9 mouse cellular contexts compared by ENCODE assay signal in the genomic region with DNA sequence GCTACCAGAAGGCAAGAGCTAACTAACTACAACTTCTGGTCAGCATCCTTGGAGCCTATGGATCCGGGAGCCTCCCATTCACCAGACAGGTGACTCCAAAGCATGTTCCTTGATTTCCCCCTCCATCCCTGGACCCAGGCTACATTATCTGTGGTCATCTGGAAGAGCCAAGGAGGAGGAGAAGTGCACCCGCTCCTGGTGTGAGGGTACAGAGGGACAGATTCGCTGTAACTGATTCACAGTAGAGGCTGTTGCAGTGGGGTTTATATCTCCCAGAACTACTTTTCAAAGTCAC. TPM values are rescaled to one million over a fixed set of nuclear protein-coding genes. Genes with fewer than 3 reads are reported as not detected.
DNase-seq lines count a peak whose midpoint lies in the region; ATAC-seq and TF ChIP-seq lines count a peak whose summit lies in the region.
"Had no signal": no experiment of that assay in that cellular context is flagged by ENCODE, and none has a peak within 500 bp of the region (broad histone marks: within the 10 kb centered on the region; RNA-seq: fewer than 3 reads in every experiment).

No protein-coding gene starts in this region.

- 2% methylated on average over 3 of the region's 3 CpGs for WGBS in heart, embryonic 10.5 days
- 0% methylated on average over 3 of the region's 3 CpGs for WGBS in forebrain, embryonic 16.5 days
- WGBS in lung, postnatal 0 days = 0% methylated on average over 3 of the region's 3 CpGs

- H3K27me3 ChIP-seq in heart, embryonic 10.5 days (ENCODE audit: insufficient read depth, poor library complexity, severe bottlenecking) = 0 out of 2 replicates have a peak, but pooled peaks cover 6% of the 10 kb centered on the region
- peaks cover 22% of the 10 kb centered on the region for H3K27me3 ChIP-seq in E14TG2a.4 (ENCODE audit: insufficient read depth, low read length)
- no peaks in the 10 kb centered on the region for H3K27me3 ChIP-seq in forebrain, embryonic 16.5 days (replicated peaks; ENCODE audit: control insufficient read depth, insufficient read depth, low read length)
- H3K27me3 ChIP-seq in lung, postnatal 0 days (replicated peaks; ENCODE audit: insufficient read depth, low read length) = no peaks in the 10 kb centered on the region

- TF ChIP-seq CTCF in E14TG2a.4 (conservative IDR thresholded peaks at IDR 0.05; ENCODE audit: low read length) = no peak
- TF ChIP-seq CTCF in lung, postnatal 0 days (IDR thresholded peaks at IDR 0.05) = no peak

- no peak for DNase-seq in heart, embryonic 10.5 days (ENCODE audit: low spot score)
- no peak for DNase-seq in heart, adult 9 months (ENCODE audit: low spot score in 2 of 2)
- no peak for DNase-seq in lung, postnatal 0 days (ENCODE audit: low spot score)
- DNase-seq in layer of hippocampus, postnatal 10 days (ENCODE audit: low spot score in 2 of 2) = no peak
- no peak for DNase-seq in cerebellum, postnatal 36 days
- DNase-seq in layer of hippocampus, adult 9-11 months = no peak

- peak overlapping the region; percentile 84 for H3K4me3 ChIP-seq in heart, embryonic 10.5 days
- H3K4me3 ChIP-seq in E14TG2a.4 (replicated peaks; ENCODE audit: low read length) = peak overlapping the region; percentile 95
- H3K4me3 ChIP-seq in forebrain, embryonic 16.5 days (replicated peaks; ENCODE audit: low read length) = peak overlapping the region; percentile 99
- peak overlapping the region; percentile 90 for H3K4me3 ChIP-seq in lung, postnatal 0 days (ENCODE audit: low read depth, low read length)

- peaks cover 10% of the 10 kb centered on the region for H3K36me3 ChIP-seq in heart, embryonic 10.5 days
- peaks cover 16% of the 10 kb centered on the region for H3K36me3 ChIP-seq in E14TG2a.4 (ENCODE audit: insufficient read depth, low read length)
- peaks cover 2% of the 10 kb centered on the region; the same call in 1 of the 2 replicates for H3K36me3 ChIP-seq in forebrain, embryonic 16.5 days (ENCODE audit: control insufficient read depth, insufficient read depth)
- H3K36me3 ChIP-seq in lung, postnatal 0 days (ENCODE audit: insufficient read depth, low read length) = no peaks in the 10 kb centered on the region

- ATAC-seq in forebrain, embryonic 16.5 days = peak; percentile 3
- ATAC-seq in lung, postnatal 0 days = peak; percentile 2; the same call in 1 of the 2 replicates

- H3K9ac ChIP-seq in forebrain, embryonic 16.5 days (replicated peaks; ENCODE audit: low read depth, low read length) = peak overlapping the region; percentile 99
- H3K9ac ChIP-seq in lung, postnatal 0 days (replicated peaks; ENCODE audit: low read depth) = peak overlapping the region; percentile 93

- H3K9me3 ChIP-seq in heart, embryonic 10.5 days = no peaks in the 10 kb centered on the region
- no peaks in the 10 kb centered on the region for H3K9me3 ChIP-seq in E14TG2a.4 (ENCODE audit: low read length)
- no peaks in the 10 kb centered on the region for H3K9me3 ChIP-seq in forebrain, embryonic 16.5 days (ENCODE audit: control insufficient read depth, low read length)
- H3K9me3 ChIP-seq in lung, postnatal 0 days (ENCODE audit: low read length) = no peaks in the 10 kb centered on the region

- H3K4me2 ChIP-seq in forebrain, embryonic 16.5 days (ENCODE audit: low read length) = peak overlapping the region; percentile 98
- peak overlapping the region; percentile 76 for H3K4me2 ChIP-seq in lung, postnatal 0 days (replicated peaks; ENCODE audit: low read depth, low read length)

- peak overlapping the region; percentile 96 for H3K27ac ChIP-seq in heart, embryonic 10.5 days
- H3K27ac ChIP-seq in forebrain, embryonic 16.5 days (ENCODE audit: low read length) = peak overlapping the region; percentile 89
- peak overlapping the region; percentile 91 for H3K27ac ChIP-seq in lung, postnatal 0 days (ENCODE audit: low read length)

- H3K4me1 ChIP-seq in heart, embryonic 10.5 days = peaks cover 17% of the 10 kb centered on the region
- peaks cover 25% of the 10 kb centered on the region for H3K4me1 ChIP-seq in E14TG2a.4 (replicated peaks; ENCODE audit: low read depth, low read length)
- peaks cover 23% of the 10 kb centered on the region for H3K4me1 ChIP-seq in forebrain, embryonic 16.5 days (replicated peaks; ENCODE audit: control insufficient read depth, insufficient read depth, low read length)
- peaks cover 7% of the 10 kb centered on the region; the same call in 1 of the 2 replicates for H3K4me1 ChIP-seq in lung, postnatal 0 days (ENCODE audit: insufficient read depth, low read depth, low read length)

- no peak for TF ChIP-seq EP300 in lung, postnatal 0 days (IDR thresholded peaks at IDR 0.05)

RNA-seq across cellular contexts. Expression of a gene that starts 0.6 kb away (rescaled TPM):
- polyA plus RNA-seq in heart, embryonic 10.5 days (2016; fragmentation: Nextera tagmentation; extraction: Ambion mirVana) = not detected in 2 replicates
- 0.27 TPM in 1 of 2 replicates, not detected in the other for polyA plus RNA-seq in forebrain, embryonic 16.5 days (2015; fragmentation: Nextera tagmentation; extraction: Ambion mirVana)
- not detected in 2 replicates for polyA plus RNA-seq in lung, postnatal 0 days (2015; fragmentation: Nextera tagmentation; extraction: Ambion mirVana)
- not detected for total RNA-seq in layer of hippocampus, postnatal 10 days (2021)
- total RNA-seq: gastrocnemius, postnatal 10 days had no signal

RNA-seq across cellular contexts. Expression of a gene that starts 1.0 kb away (rescaled TPM):
- 8.6 and 10.1 TPM in 2 replicates for polyA plus RNA-seq in heart, embryonic 10.5 days (2016; fragmentation: Nextera tagmentation; extraction: Ambion mirVana)
- 18.1 and 18.7 TPM in 2 replicates for polyA plus RNA-seq in forebrain, embryonic 16.5 days (2015; fragmentation: Nextera tagmentation; extraction: Ambion mirVana)
- 15.0 and 17.1 TPM in 2 replicates for polyA plus RNA-seq in lung, postnatal 0 days (2015; fragmentation: Nextera tagmentation; extraction: Ambion mirVana)
- total RNA-seq in layer of hippocampus, postnatal 10 days (2021) = 10 to 100 TPM; 10.6 to 10.7 TPM

RNA-seq across cellular contexts. Expression of a gene that starts 12.9 kb away (rescaled TPM):
- polyA plus RNA-seq in heart, embryonic 10.5 days (2016; fragmentation: Nextera tagmentation; extraction: Ambion mirVana) = 5.0 and 7.4 TPM in 2 replicates
- polyA plus RNA-seq in forebrain, embryonic 16.5 days (2015; fragmentation: Nextera tagmentation; extraction: Ambion mirVana) = 27.8 and 28.2 TPM in 2 replicates
- 12.8 and 13.5 TPM in 2 replicates for polyA plus RNA-seq in lung, postnatal 0 days (2015; fragmentation: Nextera tagmentation; extraction: Ambion mirVana)
- total RNA-seq in layer of hippocampus, postnatal 10 days (2021) = 10 to 100 TPM; 49.8 to 51.9 TPM

RNA-seq across cellular contexts. Expression of a gene that starts 15.6 kb away (rescaled TPM):
- 0.67 and 1.1 TPM in 2 replicates for polyA plus RNA-seq in heart, embryonic 10.5 days (2016; fragmentation: Nextera tagmentation; extraction: Ambion mirVana)
- polyA plus RNA-seq in forebrain, embryonic 16.5 days (2015; fragmentation: Nextera tagmentation; extraction: Ambion mirVana) = 0.47 and 0.67 TPM in 2 replicates
- 53.1 and 60.9 TPM in 2 replicates for polyA plus RNA-seq in lung, postnatal 0 days (2015; fragmentation: Nextera tagmentation; extraction: Ambion mirVana)
- total RNA-seq in layer of hippocampus, postnatal 10 days (2021) = under 1 TPM; 0.91 to 0.98 TPM

RNA-seq across cellular contexts. Expression of a gene that starts 54.7 kb away (rescaled TPM):
- polyA plus RNA-seq in heart, embryonic 10.5 days (2016; fragmentation: Nextera tagmentation; extraction: Ambion mirVana) = not detected in 2 replicates
- polyA plus RNA-seq in forebrain, embryonic 16.5 days (2015; fragmentation: Nextera tagmentation; extraction: Ambion mirVana) = not detected in 2 replicates
- polyA plus RNA-seq in lung, postnatal 0 days (2015; fragmentation: Nextera tagmentation; extraction: Ambion mirVana) = 0.06 and 0.08 TPM in 2 replicates
- 1 to 10 TPM; 1.1 to 1.2 TPM for total RNA-seq in layer of hippocampus, postnatal 10 days (2021)
